Mouse (Mus musculus): ENCODE data around the gene Ly9. TPM values are rescaled to one million over a fixed set of nuclear protein-coding genes. Genes with fewer than 3 reads are reported as not detected.

Ly9 gene
- polyA plus RNA-seq, 1 experiment from 2014 or later: 0.32 TPM

- no peak overlapping the region for H3K27ac ChIP-seq
- no peak overlapping the region for H3K4me2 ChIP-seq
- 59% methylated on average over 2 of the region's 2 CpGs for WGBS
- no peaks in the 10 kb centered on the region for H3K9me3 ChIP-seq (replicated peaks)
- H3K4me1 ChIP-seq: no peaks in the 10 kb centered on the region
- ATAC-seq (replicated peaks; ENCODE audit: low FRiP score): no peak
- H3K27me3 ChIP-seq: peaks cover 3% of the 10 kb centered on the region; the same call in 1 of the 2 replicates
- no peak overlapping the region for H3K9ac ChIP-seq
- H3K36me3 ChIP-seq: no peaks in the 10 kb centered on the region
- no peak overlapping the region for H3K4me3 ChIP-seq (replicated peaks)
These were observed 38.8 kb downstream of the Ly9 start for GRCm38 (mm10) chr1:171568436-171568835.

- ATAC-seq (replicated peaks; ENCODE audit: low FRiP score): peak; percentile 29; the same call in 1 of the 2 replicates
These were observed 40.4 kb downstream of the Ly9 start for GRCm38 (mm10) chr1:171566777-171567176.

GRCm38 (mm10) chr1:171565888-171566287 lies 41.3 kb downstream of the Ly9 start:
- Histone ChIP-seq H3K4me3 (replicated peaks) (no peak overlapping the region), H3K4me1 (no peaks in the 10 kb centered on the region), H3K36me3 (no peaks in the 10 kb centered on the region), H3K27ac (no peak overlapping the region), H3K4me2 (no peak overlapping the region), H3K9ac (no peak overlapping the region), H3K9me3 (replicated peaks) (no peaks in the 10 kb centered on the region), H3K27me3 (peaks cover 3% of the 10 kb centered on the region; the same call in 1 of the 2 replicates)
- no peak for ATAC-seq (replicated peaks; ENCODE audit: low FRiP score)
- WGBS: 79% methylated on average over 4 of the region's 4 CpGs

More at GRCm38 (mm10) chr1:171566777-171567176, 40.4 kb downstream of the Ly9 start:
- H3K4me3 ChIP-seq (replicated peaks): no peak overlapping the region
- H3K9ac ChIP-seq: no peak overlapping the region
- H3K27ac ChIP-seq: no peak overlapping the region
- peaks cover 3% of the 10 kb centered on the region; the same call in 1 of the 2 replicates for H3K27me3 ChIP-seq
- no peaks in the 10 kb centered on the region for H3K4me1 ChIP-seq
- no peaks in the 10 kb centered on the region for H3K9me3 ChIP-seq (replicated peaks)
- no peaks in the 10 kb centered on the region for H3K36me3 ChIP-seq
- 27% methylated on average over 8 of the region's 8 CpGs for WGBS
- no peak overlapping the region for H3K4me2 ChIP-seq

DNA sequence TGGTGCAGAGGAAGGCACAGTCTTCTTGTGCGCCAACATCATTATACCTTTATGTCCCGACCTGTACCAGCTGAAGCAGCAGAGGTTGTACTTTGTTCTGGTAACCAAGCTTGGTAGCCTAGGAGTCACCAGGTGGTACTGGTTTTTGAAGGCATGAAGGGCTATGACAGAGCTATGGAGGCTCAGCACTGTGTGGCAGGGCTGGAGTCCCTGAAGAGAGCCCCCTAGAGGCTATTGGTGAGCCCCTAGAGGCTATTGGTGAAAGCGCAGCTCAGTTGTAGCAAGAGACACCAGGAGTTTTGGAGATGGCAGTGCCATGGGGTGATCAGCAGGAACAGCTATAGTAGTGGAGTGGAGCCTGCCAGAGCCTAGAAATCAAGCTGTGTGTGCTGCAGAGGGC lies 43.0 kb downstream of the Ly9 start:
- Histone ChIP-seq H3K4me1 (no peaks in the 10 kb centered on the region), H3K27me3 (peaks cover 3% of the 10 kb centered on the region; the same call in 1 of the 2 replicates), H3K4me3 (replicated peaks) (no peak overlapping the region), H3K4me2 (no peak overlapping the region), H3K36me3 (no peaks in the 10 kb centered on the region), H3K27ac (no peak overlapping the region), H3K9ac (no peak overlapping the region), H3K9me3 (replicated peaks) (no peaks in the 10 kb centered on the region)
- 51% methylated on average over 3 of the region's 3 CpGs for WGBS
- ATAC-seq (replicated peaks; ENCODE audit: low FRiP score): peak; percentile 55; the same call in 1 of the 2 replicates

DNA sequence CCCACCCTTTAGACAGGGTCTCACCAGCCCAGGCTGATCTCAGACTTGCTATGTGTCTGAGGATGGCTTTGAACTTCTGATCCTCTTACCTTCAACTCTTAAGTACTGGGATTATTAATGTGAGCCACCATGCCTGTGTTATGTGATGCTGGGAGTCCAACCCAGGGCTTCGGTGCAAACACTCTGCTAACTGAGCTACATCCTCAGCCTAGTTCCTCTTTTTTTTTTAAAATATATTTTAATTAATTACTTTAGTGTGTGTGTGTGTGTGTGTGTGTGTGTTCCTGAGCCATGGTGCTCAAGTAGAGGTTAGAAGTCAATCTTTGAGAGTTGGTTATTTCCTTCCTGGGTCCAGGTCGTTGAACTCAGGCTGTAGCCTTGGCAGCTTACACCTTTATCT lies 44.2 kb downstream of the Ly9 start:
- Histone ChIP-seq H3K4me3 (replicated peaks) (no peak overlapping the region), H3K4me1 (no peaks in the 10 kb centered on the region), H3K36me3 (no peaks in the 10 kb centered on the region), H3K9ac (no peak overlapping the region), H3K27ac (no peak overlapping the region), H3K9me3 (replicated peaks) (no peaks in the 10 kb centered on the region), H3K4me2 (no peak overlapping the region), H3K27me3 (peaks cover 3% of the 10 kb centered on the region; the same call in 1 of the 2 replicates)
- no peak for ATAC-seq (replicated peaks; ENCODE audit: low FRiP score)
- WGBS: 72% methylated on average over 2 of the region's 2 CpGs

GRCm38 (mm10) chr1:171561639-171562225 lies 45.5 kb downstream of the Ly9 start:
- Histone ChIP-seq H3K4me1 (no peaks in the 10 kb centered on the region), H3K27ac (no peak overlapping the region), H3K9ac (no peak overlapping the region), H3K27me3 (peaks cover 3% of the 10 kb centered on the region; the same call in 1 of the 2 replicates), H3K36me3 (no peaks in the 10 kb centered on the region), H3K4me3 (replicated peaks) (no peak overlapping the region), H3K4me2 (no peak overlapping the region), H3K9me3 (replicated peaks) (no peaks in the 10 kb centered on the region)
- WGBS: 71% methylated on average over 7 of the region's 11 CpGs
- ATAC-seq (replicated peaks; ENCODE audit: low FRiP score): no peak

GRCm38 (mm10) chr1:171561200-171561599 lies 46.0 kb downstream of the Ly9 start:
- 83% methylated on average over 1 of the region's 1 CpGs for WGBS
- no peaks in the 10 kb centered on the region for H3K4me1 ChIP-seq
- no peak overlapping the region for H3K4me3 ChIP-seq (replicated peaks)
- no peak overlapping the region for H3K27ac ChIP-seq
- no peak for ATAC-seq (replicated peaks; ENCODE audit: low FRiP score)
- H3K36me3 ChIP-seq: no peaks in the 10 kb centered on the region
- H3K9me3 ChIP-seq (replicated peaks): no peaks in the 10 kb centered on the region
- peaks cover 3% of the 10 kb centered on the region; the same call in 1 of the 2 replicates for H3K27me3 ChIP-seq
- H3K9ac ChIP-seq: no peak overlapping the region
- H3K4me2 ChIP-seq: no peak overlapping the region

- Histone ChIP-seq H3K4me3 (replicated peaks) (no peak overlapping the region), H3K27ac (no peak overlapping the region), H3K4me1 (no peaks in the 10 kb centered on the region), H3K36me3 (no peaks in the 10 kb centered on the region), H3K9ac (no peak overlapping the region), H3K4me2 (no peak overlapping the region), H3K27me3 (peaks cover 3% of the 10 kb centered on the region; the same call in 1 of the 2 replicates), H3K9me3 (replicated peaks) (no peaks in the 10 kb centered on the region)
- 74% methylated on average over 2 of the region's 2 CpGs for WGBS
- ATAC-seq (replicated peaks; ENCODE audit: low FRiP score): no peak
These were observed 46.9 kb downstream of the Ly9 start for GRCm38 (mm10) chr1:171560262-171560661.

GRCm38 (mm10) chr1:171558898-171559297 lies 48.3 kb downstream of the Ly9 start, which contains the start of gene Cd244a:
Cd244a (plus strand) TSS chr1:171559193.
- WGBS: 73% methylated on average over 4 of the region's 4 CpGs
- H3K9ac ChIP-seq: no peak within 1 kb of the TSS
- H3K27me3 ChIP-seq: no peaks in the 10 kb centered on the region
- H3K36me3 ChIP-seq: no peaks in the 10 kb centered on the region
- no peak within 1 kb of the TSS for H3K4me3 ChIP-seq (replicated peaks)
- H3K4me1 ChIP-seq: no peaks in the 10 kb centered on the region
- no peak within 1 kb of the TSS for H3K27ac ChIP-seq
- no peak within 1 kb of the TSS for H3K4me2 ChIP-seq
- ATAC-seq (replicated peaks; ENCODE audit: low FRiP score): no peak
- no peaks in the 10 kb centered on the region for H3K9me3 ChIP-seq (replicated peaks)

DNA sequence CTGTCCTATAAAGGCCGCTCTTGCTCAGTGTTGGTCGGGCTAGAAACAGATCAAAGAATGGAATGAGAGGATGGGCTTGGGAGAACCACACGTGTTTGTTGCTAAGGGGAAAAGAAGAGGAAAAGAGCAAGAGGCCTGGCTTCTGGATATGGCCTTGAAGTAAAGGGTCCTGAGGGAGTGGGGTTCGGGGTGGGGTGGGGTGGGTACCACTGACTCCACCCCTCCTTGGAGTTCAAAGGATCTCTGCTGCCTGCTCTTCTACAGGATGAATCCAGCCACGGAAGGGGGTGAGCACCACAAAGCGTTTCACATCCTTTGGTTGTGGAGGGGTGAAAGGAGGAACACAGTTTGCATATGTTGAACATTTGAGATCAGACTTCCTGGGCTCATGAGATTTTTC lies 48.8 kb downstream of the Ly9 start:
- Histone ChIP-seq H3K9ac (no peak overlapping the region), H3K27ac (no peak overlapping the region), H3K9me3 (replicated peaks) (no peaks in the 10 kb centered on the region), H3K27me3 (no peaks in the 10 kb centered on the region), H3K4me1 (0 out of 2 replicates have a peak, but pooled peaks cover 2% of the 10 kb centered on the region), H3K36me3 (no peaks in the 10 kb centered on the region), H3K4me3 (replicated peaks) (no peak overlapping the region), H3K4me2 (no peak overlapping the region)
- ATAC-seq (replicated peaks; ENCODE audit: low FRiP score): no peak
- WGBS: 73% methylated on average over 6 of the region's 6 CpGs

- WGBS: 88% methylated on average over 2 of the region's 2 CpGs
- Histone ChIP-seq H3K9me3 (replicated peaks) (no peaks in the 10 kb centered on the region), H3K36me3 (no peaks in the 10 kb centered on the region), H3K4me1 (0 out of 2 replicates have a peak, but pooled peaks cover 3% of the 10 kb centered on the region), H3K4me2 (no peak overlapping the region), H3K27me3 (no peaks in the 10 kb centered on the region), H3K9ac (no peak overlapping the region), H3K27ac (no peak overlapping the region), H3K4me3 (replicated peaks) (no peak overlapping the region)
- no peak for ATAC-seq (replicated peaks; ENCODE audit: low FRiP score)
These were observed 50.8 kb downstream of the Ly9 start for GRCm38 (mm10) chr1:171556366-171556765.

- Histone ChIP-seq H3K4me1 (0 out of 2 replicates have a peak, but pooled peaks cover 3% of the 10 kb centered on the region), H3K9ac (no peak overlapping the region), H3K27me3 (no peaks in the 10 kb centered on the region), H3K36me3 (no peaks in the 10 kb centered on the region), H3K9me3 (replicated peaks) (no peaks in the 10 kb centered on the region), H3K27ac (no peak overlapping the region), H3K4me3 (replicated peaks) (no peak overlapping the region), H3K4me2 (no peak overlapping the region)
- ATAC-seq (replicated peaks; ENCODE audit: low FRiP score): no peak
- whole genome bisulfite sequencing: 82% methylated on average over 11 of the region's 11 CpGs
These were observed 53.6 kb downstream of the Ly9 start for GRCm38 (mm10) chr1:171553359-171554341.

Data from kidney, embryonic 15.5 days (tissue).